9 mouse cellular contexts compared by ENCODE assay signal in genomic region chr1:24367570-24368517, GRCm38 (mm10).
DNase-seq lines count a peak whose midpoint lies in the region; ATAC-seq lines count a peak whose summit lies in the region.
"Had no signal": no experiment of that assay in that cellular context is flagged by ENCODE, and none has a peak within 500 bp of the region (broad histone marks: within the 10 kb centered on the region; RNA-seq: fewer than 3 reads in every experiment).

No protein-coding gene starts in this region.

- H3K4me1 ChIP-seq in limb, embryonic 11.5 days (ENCODE audit: control insufficient read depth, insufficient read depth, low read length), result no peaks in the 10 kb centered on the region
- H3K4me1 ChIP-seq: liver, embryonic 13.5 days had no signal

- no peaks in the 10 kb centered on the region for H3K27me3 ChIP-seq in limb, embryonic 11.5 days (ENCODE audit: control insufficient read depth, insufficient read depth, low read length)
- no peaks in the 10 kb centered on the region for H3K27me3 ChIP-seq in splenic B cell, adult 2 months (ENCODE audit: control insufficient read depth, insufficient read depth, low read length, poor library complexity, severe bottlenecking)
- H3K27me3 ChIP-seq: liver, embryonic 13.5 days had no signal

- 49% methylated on average over 19 of the region's 19 CpGs for WGBS in limb, embryonic 11.5 days

- no peak overlapping the region for H3K4me3 ChIP-seq in limb, embryonic 11.5 days (ENCODE audit: low read depth, low read length)
- H3K4me3 ChIP-seq: liver, embryonic 13.5 days had no signal

- no peak overlapping the region for H3K4me2 ChIP-seq in limb, embryonic 11.5 days (ENCODE audit: low read depth, severe bottlenecking)
- H3K4me2 ChIP-seq: liver, embryonic 13.5 days had no signal

- H3K27ac ChIP-seq in limb, embryonic 11.5 days (replicated peaks; ENCODE audit: low read depth, low read length), result no peak overlapping the region
- H3K27ac ChIP-seq: liver, embryonic 13.5 days had no signal

- peak; percentile 76 to 78 for DNase-seq in layer of hippocampus, postnatal 10 days (ENCODE audit: low spot score in 2 of 2)
- no peak for DNase-seq in layer of hippocampus, adult 9-10 months (ENCODE audit: low spot score)
- peak; percentile 33 for DNase-seq in Muller cell, postnatal 12 days (ENCODE audit: inconsistent ontology term)
- peak; percentile 28 for DNase-seq in cerebellum, adult 9-11 months
- DNase-seq in heart, postnatal 36 days, result peak; percentile 25 to 35
- peak; percentile 66 for DNase-seq in limb, embryonic 11.5 days (ENCODE audit: low spot score)
- DNase-seq in splenic B cell, adult 2 months (ENCODE audit: low read depth, low spot score), result peak; percentile 1
- no peak for DNase-seq in spleen, postnatal 10 days (ENCODE audit: low spot score in 2 of 2)
- DNase-seq: liver, embryonic 13.5 days had no signal

- H3K36me3 ChIP-seq in limb, embryonic 11.5 days (ENCODE audit: control insufficient read depth, insufficient read depth, low read length), result no peaks in the 10 kb centered on the region
- no peaks in the 10 kb centered on the region for H3K36me3 ChIP-seq in splenic B cell, adult 2 months (ENCODE audit: control insufficient read depth, insufficient read depth, low read length, poor library complexity, severe bottlenecking)
- H3K36me3 ChIP-seq: liver, embryonic 13.5 days had no signal

- no peak for ATAC-seq in limb, embryonic 11.5 days (ENCODE audit: insufficient number of reproducible peaks, low FRiP score, low TSS enrichment, low read depth)

- intact Hi-C loops in heart, postnatal 36 days (cut with DNase I), result loop anchor here (2.0 to 5.0 kb wide), 2 partner anchors 183 to 1249 kb away; no protein-coding TSS in a partner anchor

- no peak overlapping the region for H3K9ac ChIP-seq in limb, embryonic 11.5 days (ENCODE audit: low read length)
- H3K9ac ChIP-seq: liver, embryonic 13.5 days had no signal

- H3K9me3 ChIP-seq in limb, embryonic 11.5 days (ENCODE audit: control insufficient read depth, low read length), result no peaks in the 10 kb centered on the region
- H3K9me3 ChIP-seq: liver, embryonic 13.5 days had no signal

Comparison
In these comparisons a context has a peak if more than half of its experiments do, and no peak if none do; other contexts are left out.
1. DNase-seq: peak in layer of hippocampus, postnatal 10 days (2 of 2), Muller cell, postnatal 12 days (single experiment), cerebellum, adult 9-11 months (single experiment), heart, postnatal 36 days (2 of 2), limb, embryonic 11.5 days (single experiment) and splenic B cell, adult 2 months (single experiment); none in layer of hippocampus, adult 9-10 months (single experiment) and spleen, postnatal 10 days (0 of 2).